Mouse (Mus musculus): ENCODE measurements around the gene Islr. TPM values are rescaled to one million over a fixed set of nuclear protein-coding genes. Genes with fewer than 3 reads are reported as not detected.

Islr gene
- polyA plus RNA-seq, 1 experiment from 2014 or later = 4.9 TPM

GRCm38 (mm10) chr9:58200270-58201090 is 3.6 kb downstream of the Islr start:
- Histone ChIP-seq H3K27ac (no peak overlapping the region), H3K36me3 (no peaks in the 10 kb centered on the region), H3K4me2 (no peak overlapping the region), H3K4me1 (peaks cover 16% of the 10 kb centered on the region), H3K9me3 (replicated peaks) (no peaks in the 10 kb centered on the region), H3K27me3 (replicated peaks) (peaks cover 99% of the 10 kb centered on the region), H3K9ac (no peak overlapping the region), H3K4me3 (no peak overlapping the region)
- ATAC-seq = no peak
- 11% methylated on average over 11 of the region's 11 CpGs for WGBS (ENCODE audit: insufficient replicate concordance)

GRCm38 (mm10) chr9:58199381-58200269 is 4.5 kb downstream of the Islr start:
- no peaks in the 10 kb centered on the region for H3K9me3 ChIP-seq (replicated peaks)
- peaks cover 99% of the 10 kb centered on the region for H3K27me3 ChIP-seq (replicated peaks)
- H3K4me1 ChIP-seq = peaks cover 16% of the 10 kb centered on the region
- ATAC-seq = no peak
- H3K4me3 ChIP-seq = no peak overlapping the region
- H3K9ac ChIP-seq = no peak overlapping the region
- H3K27ac ChIP-seq = no peak overlapping the region
- H3K4me2 ChIP-seq = no peak overlapping the region
- 3% methylated on average over 41 of the region's 41 CpGs for WGBS (ENCODE audit: insufficient replicate concordance)
- H3K36me3 ChIP-seq = no peaks in the 10 kb centered on the region

GRCm38 (mm10) chr9:58198801-58199371 is 5.2 kb downstream of the Islr start:
- no peak overlapping the region for H3K9ac ChIP-seq
- no peak overlapping the region for H3K4me2 ChIP-seq
- H3K4me1 ChIP-seq = peaks cover 12% of the 10 kb centered on the region
- no peak for ATAC-seq
- 5% methylated on average over 38 of the region's 38 CpGs for WGBS (ENCODE audit: insufficient replicate concordance)
- H3K36me3 ChIP-seq = no peaks in the 10 kb centered on the region
- H3K27ac ChIP-seq = no peak overlapping the region
- H3K27me3 ChIP-seq (replicated peaks) = peaks cover 100% of the 10 kb centered on the region
- H3K9me3 ChIP-seq (replicated peaks) = no peaks in the 10 kb centered on the region
- no peak overlapping the region for H3K4me3 ChIP-seq

- Histone ChIP-seq H3K27me3 (replicated peaks) (peaks cover 100% of the 10 kb centered on the region), H3K4me3 (no peak overlapping the region), H3K27ac (no peak overlapping the region), H3K9me3 (replicated peaks) (no peaks in the 10 kb centered on the region), H3K4me2 (peak overlapping the region; percentile 31), H3K36me3 (no peaks in the 10 kb centered on the region), H3K9ac (no peak overlapping the region), H3K4me1 (peaks cover 10% of the 10 kb centered on the region)
- 2% methylated on average over 58 of the region's 58 CpGs for WGBS (ENCODE audit: insufficient replicate concordance)
- no peak for ATAC-seq
These were observed 6.1 kb downstream of the Islr start for GRCm38 (mm10) chr9:58197781-58198701.

GRCm38 (mm10) chr9:58196610-58197567 is 7.2 kb downstream of the Islr start:
- 4% methylated on average over 46 of the region's 46 CpGs for WGBS (ENCODE audit: insufficient replicate concordance)
- Histone ChIP-seq H3K36me3 (no peaks in the 10 kb centered on the region), H3K27me3 (replicated peaks) (peaks cover 92% of the 10 kb centered on the region), H3K4me3 (peak overlapping the region; percentile 14; the same call in 1 of the 2 replicates), H3K4me1 (peaks cover 10% of the 10 kb centered on the region), H3K27ac (no peak overlapping the region), H3K4me2 (peak overlapping the region; percentile 30), H3K9me3 (replicated peaks) (no peaks in the 10 kb centered on the region), H3K9ac (no peak overlapping the region)
- ATAC-seq = no peak

- Histone ChIP-seq H3K36me3 (no peaks in the 10 kb centered on the region), H3K27ac (no peak overlapping the region), H3K4me3 (peak overlapping the region; percentile 14; the same call in 1 of the 2 replicates), H3K27me3 (replicated peaks) (peaks cover 84% of the 10 kb centered on the region), H3K9ac (no peak overlapping the region), H3K4me1 (peaks cover 10% of the 10 kb centered on the region), H3K9me3 (replicated peaks) (no peaks in the 10 kb centered on the region), H3K4me2 (peak overlapping the region; percentile 30)
- 3% methylated on average over 14 of the region's 14 CpGs for WGBS (ENCODE audit: insufficient replicate concordance)
- ATAC-seq = no peak
These were observed 8.0 kb downstream of the Islr start for GRCm38 (mm10) chr9:58196141-58196540.

- H3K4me3 ChIP-seq = no peak overlapping the region
- no peak for ATAC-seq
- H3K27ac ChIP-seq = no peak overlapping the region
- H3K36me3 ChIP-seq = no peaks in the 10 kb centered on the region
- H3K4me2 ChIP-seq = no peak overlapping the region
- H3K9ac ChIP-seq = no peak overlapping the region
- H3K27me3 ChIP-seq (replicated peaks) = peaks cover 84% of the 10 kb centered on the region
- peaks cover 10% of the 10 kb centered on the region for H3K4me1 ChIP-seq
- H3K9me3 ChIP-seq (replicated peaks) = no peaks in the 10 kb centered on the region
- 15% methylated on average over 1 of the region's 1 CpGs for WGBS (ENCODE audit: insufficient replicate concordance)
These were observed 8.4 kb downstream of the Islr start for GRCm38 (mm10) chr9:58195671-58196070.

- WGBS (ENCODE audit: insufficient replicate concordance) = 50% methylated on average over 9 of the region's 9 CpGs
- Histone ChIP-seq H3K9ac (no peak overlapping the region), H3K4me1 (peaks cover 10% of the 10 kb centered on the region), H3K4me2 (no peak overlapping the region), H3K27me3 (replicated peaks) (peaks cover 79% of the 10 kb centered on the region), H3K36me3 (no peaks in the 10 kb centered on the region), H3K4me3 (no peak overlapping the region), H3K9me3 (replicated peaks) (no peaks in the 10 kb centered on the region), H3K27ac (no peak overlapping the region)
- ATAC-seq = no peak
These were observed 9.9 kb downstream of the Islr start for GRCm38 (mm10) chr9:58194222-58194621.

- Histone ChIP-seq H3K36me3 (no peaks in the 10 kb centered on the region), H3K4me3 (no peak overlapping the region), H3K4me2 (no peak overlapping the region), H3K27me3 (replicated peaks) (0 out of 2 replicates have a peak, but pooled peaks cover 7% of the 10 kb centered on the region), H3K9ac (no peak overlapping the region), H3K4me1 (no peaks in the 10 kb centered on the region), H3K9me3 (replicated peaks) (no peaks in the 10 kb centered on the region), H3K27ac (no peak overlapping the region)
- WGBS (ENCODE audit: insufficient replicate concordance) = 72% methylated on average over 6 of the region's 6 CpGs
- ATAC-seq = no peak
These were observed 19.6 kb downstream of the Islr start for GRCm38 (mm10) chr9:58184456-58184855.

- Histone ChIP-seq H3K4me3 (no peak overlapping the region), H3K4me1 (no peaks in the 10 kb centered on the region), H3K36me3 (no peaks in the 10 kb centered on the region), H3K27ac (no peak overlapping the region), H3K9ac (no peak overlapping the region), H3K4me2 (no peak overlapping the region), H3K27me3 (replicated peaks) (no peaks in the 10 kb centered on the region), H3K9me3 (replicated peaks) (no peaks in the 10 kb centered on the region)
- WGBS (ENCODE audit: insufficient replicate concordance) = 74% methylated on average over 2 of the region's 2 CpGs
- ATAC-seq = no peak
These were observed 24.7 kb downstream of the Islr start for GRCm38 (mm10) chr9:58179390-58179789.

All from liver, embryonic 12.5 days (tissue).